ENCODE assay signal across 8 mouse cellular contexts in genomic region chr11:88117356-88118090, GRCm38 (mm10). TPM values are rescaled to one million over a fixed set of nuclear protein-coding genes. Genes with fewer than 3 reads are reported as not detected.
DNase-seq lines count a peak whose midpoint lies in the region; ATAC-seq lines count a peak whose summit lies in the region.

No protein-coding gene starts in this region.

- DNase-seq in adrenal gland, postnatal 36 days: peak; percentile 67 to 78
- no peak for DNase-seq in forebrain, embryonic 11.5 days (ENCODE audit: low spot score)
- DNase-seq in cerebellum, postnatal 14 days: no peak
- DNase-seq in frontal cortex, postnatal 14 days (ENCODE audit: low spot score in 2 of 2): no peak

- peak overlapping the region; percentile 95 for H3K27ac ChIP-seq in forebrain, embryonic 11.5 days (ENCODE audit: low read depth, low read length)
- peak overlapping the region; percentile 93 for H3K27ac ChIP-seq in hindbrain, embryonic 12.5 days
- peak overlapping the region; percentile 87 for H3K27ac ChIP-seq in limb, embryonic 15.5 days
- H3K27ac ChIP-seq in stomach, embryonic 14.5 days (ENCODE audit: low read length): peak overlapping the region; percentile 88

- H3K4me2 ChIP-seq in forebrain, embryonic 11.5 days (ENCODE audit: low read depth, low read length, severe bottlenecking): no peak overlapping the region
- H3K4me2 ChIP-seq in hindbrain, embryonic 12.5 days (replicated peaks): no peak overlapping the region
- no peak overlapping the region for H3K4me2 ChIP-seq in limb, embryonic 15.5 days
- H3K4me2 ChIP-seq in stomach, embryonic 14.5 days (replicated peaks; ENCODE audit: low read depth, low read length): no peak overlapping the region

- H3K4me3 ChIP-seq in forebrain, embryonic 11.5 days (ENCODE audit: low read depth, low read length): no peak overlapping the region
- no peak overlapping the region for H3K4me3 ChIP-seq in hindbrain, embryonic 12.5 days
- H3K4me3 ChIP-seq in limb, embryonic 15.5 days: no peak overlapping the region
- H3K4me3 ChIP-seq in stomach, embryonic 14.5 days (ENCODE audit: low read depth, low read length): no peak overlapping the region

- 70% methylated on average over 10 of the region's 10 CpGs for WGBS in forebrain, embryonic 11.5 days
- 68% methylated on average over 10 of the region's 10 CpGs for WGBS in hindbrain, embryonic 12.5 days
- WGBS in limb, embryonic 15.5 days: 51% methylated on average over 10 of the region's 10 CpGs
- 37% methylated on average over 10 of the region's 10 CpGs for WGBS in stomach, embryonic 14.5 days

- no peaks in the 10 kb centered on the region for H3K27me3 ChIP-seq in forebrain, embryonic 11.5 days (ENCODE audit: control insufficient read depth, insufficient read depth, low read length)
- H3K27me3 ChIP-seq in hindbrain, embryonic 12.5 days: no peaks in the 10 kb centered on the region
- H3K27me3 ChIP-seq in limb, embryonic 15.5 days: no peaks in the 10 kb centered on the region
- no peaks in the 10 kb centered on the region for H3K27me3 ChIP-seq in stomach, embryonic 14.5 days (ENCODE audit: control insufficient read depth, insufficient read depth, low read length)

- H3K9ac ChIP-seq in forebrain, embryonic 11.5 days (ENCODE audit: low read length): no peak overlapping the region; the same call in 1 of the 2 replicates
- H3K9ac ChIP-seq in hindbrain, embryonic 12.5 days: 0 out of 2 replicates have a peak overlapping the region, but pooled peaks have one; percentile 44
- no peak overlapping the region for H3K9ac ChIP-seq in limb, embryonic 15.5 days
- no peak overlapping the region for H3K9ac ChIP-seq in stomach, embryonic 14.5 days (replicated peaks; ENCODE audit: low read depth, low read length)

- peaks cover 42% of the 10 kb centered on the region for H3K4me1 ChIP-seq in forebrain, embryonic 11.5 days (replicated peaks; ENCODE audit: control insufficient read depth, insufficient read depth, low read length)
- H3K4me1 ChIP-seq in hindbrain, embryonic 12.5 days: peaks cover 76% of the 10 kb centered on the region
- peaks cover 70% of the 10 kb centered on the region for H3K4me1 ChIP-seq in limb, embryonic 15.5 days
- peaks cover 60% of the 10 kb centered on the region for H3K4me1 ChIP-seq in stomach, embryonic 14.5 days (ENCODE audit: control insufficient read depth, insufficient read depth, low read length)

- H3K9me3 ChIP-seq in forebrain, embryonic 11.5 days (ENCODE audit: control insufficient read depth, low read length): no peaks in the 10 kb centered on the region
- no peaks in the 10 kb centered on the region for H3K9me3 ChIP-seq in hindbrain, embryonic 12.5 days (replicated peaks)
- no peaks in the 10 kb centered on the region for H3K9me3 ChIP-seq in limb, embryonic 15.5 days
- H3K9me3 ChIP-seq in stomach, embryonic 14.5 days (ENCODE audit: control insufficient read depth, low read depth, low read length): no peaks in the 10 kb centered on the region

- ATAC-seq in forebrain, embryonic 11.5 days (replicated peaks; ENCODE audit: low FRiP score): no peak
- no peak for ATAC-seq in hindbrain, embryonic 12.5 days (ENCODE audit: low FRiP score)
- ATAC-seq in limb, embryonic 15.5 days (ENCODE audit: insufficient number of reproducible peaks, low FRiP score, low TSS enrichment, low read depth): no peak
- no peak for ATAC-seq in stomach, embryonic 14.5 days (ENCODE audit: insufficient number of reproducible peaks, insufficient read depth, low FRiP score, low read depth)
- no peak for ATAC-seq in cerebellum, adult (ENCODE audit: insufficient number of reproducible peaks, low FRiP score, low TSS enrichment)

- H3K36me3 ChIP-seq in forebrain, embryonic 11.5 days (ENCODE audit: control insufficient read depth, insufficient read depth, low read length): no peaks in the 10 kb centered on the region
- no peaks in the 10 kb centered on the region for H3K36me3 ChIP-seq in hindbrain, embryonic 12.5 days
- no peaks in the 10 kb centered on the region for H3K36me3 ChIP-seq in limb, embryonic 15.5 days
- H3K36me3 ChIP-seq in stomach, embryonic 14.5 days (ENCODE audit: control insufficient read depth, insufficient read depth, low read length): no peaks in the 10 kb centered on the region

RNA-seq across cellular contexts. Expression of gene Cuedc1, which starts 19.7 kb away (rescaled TPM):
- total RNA-seq in adrenal gland, postnatal 36 days (2021): 10 to 100 TPM; 46.9 to 53.4 TPM
- polyA plus RNA-seq in forebrain, embryonic 11.5 days (2014; fragmentation: Nextera tagmentation; extraction: Ambion mirVana): 26.2 and 29.0 TPM in 2 replicates
- 53.2 and 53.3 TPM in 2 replicates for polyA plus RNA-seq in hindbrain, embryonic 12.5 days (2016; fragmentation: Nextera tagmentation; extraction: Ambion mirVana)
- polyA plus RNA-seq in limb, embryonic 15.5 days (2015; fragmentation: Nextera tagmentation; extraction: Ambion mirVana): 28.1 and 32.1 TPM in 2 replicates
- polyA plus RNA-seq in stomach, embryonic 14.5 days (2014; fragmentation: Nextera tagmentation; extraction: Ambion mirVana): 21.7 and 24.9 TPM in 2 replicates

RNA-seq across cellular contexts. Expression of gene Vezf1, which starts 49.4 kb away (rescaled TPM):
- 10 to 100 TPM; 49.3 to 50.9 TPM for total RNA-seq in adrenal gland, postnatal 36 days (2021)
- 84.8 and 87.7 TPM in 2 replicates for polyA plus RNA-seq in forebrain, embryonic 11.5 days (2014; fragmentation: Nextera tagmentation; extraction: Ambion mirVana)
- polyA plus RNA-seq in hindbrain, embryonic 12.5 days (2016; fragmentation: Nextera tagmentation; extraction: Ambion mirVana): 75.1 and 79.0 TPM in 2 replicates
- polyA plus RNA-seq in limb, embryonic 15.5 days (2015; fragmentation: Nextera tagmentation; extraction: Ambion mirVana): 31.9 and 35.6 TPM in 2 replicates
- polyA plus RNA-seq in stomach, embryonic 14.5 days (2014; fragmentation: Nextera tagmentation; extraction: Ambion mirVana): 46.5 and 50.8 TPM in 2 replicates

Comparison
In these comparisons a context has a peak if more than half of its experiments do, and no peak if none do; other contexts are left out.
1. DNase-seq: peak in adrenal gland, postnatal 36 days (2 of 2); none in forebrain, embryonic 11.5 days (single experiment), cerebellum, postnatal 14 days (0 of 2) and frontal cortex, postnatal 14 days (0 of 2).
2. Peak in every context shown above with its lines, with median percentiles within 50 percentile points of each other: H3K27ac ChIP-seq.